21 mouse cellular contexts compared by ENCODE assay signal in genomic region chr10:102514159-102514558, GRCm38 (mm10). TPM values are rescaled to one million over a fixed set of nuclear protein-coding genes. Genes with fewer than 3 reads are reported as not detected.
DNase-seq lines count a peak whose midpoint lies in the region; ATAC-seq and TF ChIP-seq lines count a peak whose summit lies in the region.
"Had no signal": no experiment of that assay in that cellular context is flagged by ENCODE, and none has a peak within 500 bp of the region (broad histone marks: within the 10 kb centered on the region; RNA-seq: fewer than 3 reads in every experiment).

No protein-coding gene starts in this region.

- ATAC-seq in intestine, embryonic 14.5 days (replicated peaks; ENCODE audit: low FRiP score, low TSS enrichment, low read depth) = no peak
- no peak for ATAC-seq in intestine, embryonic 16.5 days
- ATAC-seq in lung, embryonic 14.5 days (ENCODE audit: insufficient read depth) = no peak
- ATAC-seq in stomach, embryonic 14.5 days (ENCODE audit: insufficient number of reproducible peaks, insufficient read depth, low FRiP score, low read depth) = no peak
- ATAC-seq: forebrain, embryonic 16.5 days had no signal

- peak overlapping the region; percentile 16; the same call in 1 of the 2 replicates for H3K4me3 ChIP-seq in intestine, embryonic 14.5 days (ENCODE audit: low read depth, low read length)
- H3K4me3 ChIP-seq in intestine, embryonic 16.5 days (ENCODE audit: low read length) = no peak overlapping the region
- H3K4me3 ChIP-seq in lung, embryonic 14.5 days (ENCODE audit: low read depth, low read length) = peak overlapping the region; percentile 3; the same call in 1 of the 2 replicates
- H3K4me3 ChIP-seq in limb, embryonic 10.5 days = peak overlapping the region; percentile 48; the same call in 1 of the 2 replicates
- no peak overlapping the region for H3K4me3 ChIP-seq in stomach, embryonic 14.5 days (ENCODE audit: low read depth, low read length)
- H3K4me3 ChIP-seq: embryonic facial prominence, embryonic 15.5 days; heart, embryonic 13.5 days; midbrain, embryonic 12.5 days had no signal

- no peaks in the 10 kb centered on the region for H3K27me3 ChIP-seq in intestine, embryonic 14.5 days (replicated peaks; ENCODE audit: control insufficient read depth, insufficient read depth, low read length)
- no peaks in the 10 kb centered on the region for H3K27me3 ChIP-seq in intestine, embryonic 16.5 days (replicated peaks; ENCODE audit: control insufficient read depth, insufficient read depth, low read length)
- no peaks in the 10 kb centered on the region for H3K27me3 ChIP-seq in lung, embryonic 14.5 days (ENCODE audit: insufficient read depth, low read length)
- no peaks in the 10 kb centered on the region for H3K27me3 ChIP-seq in limb, embryonic 10.5 days (ENCODE audit: low read depth, poor library complexity, severe bottlenecking)
- H3K27me3 ChIP-seq in stomach, embryonic 14.5 days (ENCODE audit: control insufficient read depth, insufficient read depth, low read length) = no peaks in the 10 kb centered on the region
- H3K27me3 ChIP-seq: embryonic facial prominence, embryonic 15.5 days; heart, embryonic 13.5 days; midbrain, embryonic 12.5 days had no signal

- DNase-seq in intestine, embryonic 14.5 days (ENCODE audit: low spot score) = no peak
- DNase-seq in lung, embryonic 14.5 days = peak; percentile 20
- DNase-seq in lung, postnatal 4 days = no peak
- DNase-seq in limb, embryonic 10.5 days (ENCODE audit: low spot score) = no peak
- no peak for DNase-seq in yolk sac, embryonic 10.5 days (ENCODE audit: low spot score)
- DNase-seq: adrenal gland, adult 2 months; cerebellum, adult 9-10 months; heart, postnatal 36 days; kidney, postnatal 14 days; left cerebral cortex, postnatal 4 days; retina, postnatal 1 day; thymus, postnatal 14 days had no signal

- H3K4me2 ChIP-seq in intestine, embryonic 14.5 days (ENCODE audit: low read length) = peak overlapping the region; percentile 45
- no peak overlapping the region for H3K4me2 ChIP-seq in intestine, embryonic 16.5 days (ENCODE audit: low read depth, low read length)
- H3K4me2 ChIP-seq in lung, embryonic 14.5 days = peak overlapping the region; percentile 47
- H3K4me2 ChIP-seq in stomach, embryonic 14.5 days (replicated peaks; ENCODE audit: low read depth, low read length) = peak overlapping the region; percentile 31
- H3K4me2 ChIP-seq: embryonic facial prominence, embryonic 15.5 days; heart, embryonic 13.5 days; midbrain, embryonic 12.5 days had no signal

- H3K9ac ChIP-seq in intestine, embryonic 14.5 days (ENCODE audit: low read length) = no peak overlapping the region
- H3K9ac ChIP-seq in intestine, embryonic 16.5 days (ENCODE audit: low read depth, low read length) = no peak overlapping the region
- H3K9ac ChIP-seq in lung, embryonic 14.5 days = no peak overlapping the region
- no peak overlapping the region for H3K9ac ChIP-seq in stomach, embryonic 14.5 days (replicated peaks; ENCODE audit: low read depth, low read length)
- H3K9ac ChIP-seq: embryonic facial prominence, embryonic 15.5 days; heart, embryonic 13.5 days; liver, embryonic 14.5 days; midbrain, embryonic 12.5 days had no signal

- no peaks in the 10 kb centered on the region for H3K36me3 ChIP-seq in intestine, embryonic 14.5 days (ENCODE audit: control insufficient read depth, insufficient read depth, low read length)
- H3K36me3 ChIP-seq in intestine, embryonic 16.5 days (ENCODE audit: control insufficient read depth, insufficient read depth, low read length) = no peaks in the 10 kb centered on the region
- no peaks in the 10 kb centered on the region for H3K36me3 ChIP-seq in lung, embryonic 14.5 days (ENCODE audit: insufficient read depth)
- no peaks in the 10 kb centered on the region for H3K36me3 ChIP-seq in limb, embryonic 10.5 days
- no peaks in the 10 kb centered on the region for H3K36me3 ChIP-seq in stomach, embryonic 14.5 days (ENCODE audit: control insufficient read depth, insufficient read depth, low read length)
- H3K36me3 ChIP-seq: embryonic facial prominence, embryonic 15.5 days; heart, embryonic 13.5 days; midbrain, embryonic 12.5 days had no signal

- TF ChIP-seq CTCF in lung, embryonic 14.5 days (IDR thresholded peaks at IDR 0.05; ENCODE audit: low read depth) = no peak

- H3K9me3 ChIP-seq in intestine, embryonic 14.5 days (ENCODE audit: control insufficient read depth, low read length) = no peaks in the 10 kb centered on the region
- H3K9me3 ChIP-seq in intestine, embryonic 16.5 days (ENCODE audit: control insufficient read depth, low read length) = no peaks in the 10 kb centered on the region
- no peaks in the 10 kb centered on the region for H3K9me3 ChIP-seq in lung, embryonic 14.5 days (ENCODE audit: low read depth, low read length)
- H3K9me3 ChIP-seq in limb, embryonic 10.5 days (replicated peaks) = no peaks in the 10 kb centered on the region
- H3K9me3 ChIP-seq in stomach, embryonic 14.5 days (ENCODE audit: control insufficient read depth, low read depth, low read length) = no peaks in the 10 kb centered on the region
- H3K9me3 ChIP-seq: embryonic facial prominence, embryonic 15.5 days; heart, embryonic 13.5 days; midbrain, embryonic 12.5 days had no signal

- no peak overlapping the region for H3K27ac ChIP-seq in intestine, embryonic 14.5 days (ENCODE audit: low read depth)
- no peak overlapping the region for H3K27ac ChIP-seq in intestine, embryonic 16.5 days (ENCODE audit: low read length)
- H3K27ac ChIP-seq in lung, embryonic 14.5 days (ENCODE audit: low read depth) = no peak overlapping the region
- peak overlapping the region; percentile 42; the same call in 1 of the 2 replicates for H3K27ac ChIP-seq in limb, embryonic 10.5 days
- no peak overlapping the region for H3K27ac ChIP-seq in stomach, embryonic 14.5 days (ENCODE audit: low read length)
- H3K27ac ChIP-seq: embryonic facial prominence, embryonic 15.5 days; heart, embryonic 13.5 days; liver, embryonic 14.5 days; midbrain, embryonic 12.5 days had no signal

- WGBS in intestine, embryonic 14.5 days = 0% methylated on average over 1 of the region's 1 CpGs
- WGBS in intestine, embryonic 16.5 days = 10% methylated on average over 1 of the region's 1 CpGs
- WGBS in lung, embryonic 14.5 days = 7% methylated on average over 1 of the region's 1 CpGs
- WGBS in limb, embryonic 10.5 days = 2% methylated on average over 1 of the region's 1 CpGs
- 0% methylated on average over 1 of the region's 1 CpGs for WGBS in stomach, embryonic 14.5 days

- H3K4me1 ChIP-seq in intestine, embryonic 14.5 days (replicated peaks; ENCODE audit: control insufficient read depth, insufficient read depth, low read length) = no peaks in the 10 kb centered on the region
- no peaks in the 10 kb centered on the region for H3K4me1 ChIP-seq in intestine, embryonic 16.5 days (ENCODE audit: control insufficient read depth, insufficient read depth, low read length)
- no peaks in the 10 kb centered on the region for H3K4me1 ChIP-seq in lung, embryonic 14.5 days (ENCODE audit: insufficient read depth)
- H3K4me1 ChIP-seq in limb, embryonic 10.5 days = peaks cover 33% of the 10 kb centered on the region
- H3K4me1 ChIP-seq in stomach, embryonic 14.5 days (ENCODE audit: control insufficient read depth, insufficient read depth, low read length) = no peaks in the 10 kb centered on the region

RNA-seq across cellular contexts. Expression of gene Rassf9, which starts 2.1 kb away (rescaled TPM):
- polyA plus RNA-seq in intestine, embryonic 14.5 days (2014; fragmentation: Nextera tagmentation; extraction: Ambion mirVana) = 3.2 and 3.5 TPM in 2 replicates
- polyA plus RNA-seq in intestine, embryonic 16.5 days (2015; fragmentation: Nextera tagmentation; extraction: Ambion mirVana) = 1.5 and 2.0 TPM in 2 replicates
- polyA plus RNA-seq in lung, embryonic 14.5 days (2014; fragmentation: Nextera tagmentation; extraction: Ambion mirVana) = 6.4 and 7.2 TPM in 2 replicates
- polyA plus RNA-seq in limb, embryonic 10.5 days (2016; fragmentation: Nextera tagmentation; extraction: Ambion mirVana) = 4.5 and 4.8 TPM in 2 replicates
- polyA plus RNA-seq in stomach, embryonic 14.5 days (2014; fragmentation: Nextera tagmentation; extraction: Ambion mirVana) = 7.0 and 7.3 TPM in 2 replicates
- polyA plus RNA-seq: C2C12 had no signal

RNA-seq across cellular contexts. Expression of gene Nts, which starts 23.9 kb away (rescaled TPM):
- polyA plus RNA-seq in intestine, embryonic 14.5 days (2014; fragmentation: Nextera tagmentation; extraction: Ambion mirVana) = 0.47 and 0.77 TPM in 2 replicates
- 4.7 and 8.0 TPM in 2 replicates for polyA plus RNA-seq in intestine, embryonic 16.5 days (2015; fragmentation: Nextera tagmentation; extraction: Ambion mirVana)
- polyA plus RNA-seq in lung, embryonic 14.5 days (2014; fragmentation: Nextera tagmentation; extraction: Ambion mirVana) = 0.20 and 0.43 TPM in 2 replicates
- polyA plus RNA-seq in limb, embryonic 10.5 days (2016; fragmentation: Nextera tagmentation; extraction: Ambion mirVana) = 0.34 and 0.39 TPM in 2 replicates
- polyA plus RNA-seq in stomach, embryonic 14.5 days (2014; fragmentation: Nextera tagmentation; extraction: Ambion mirVana) = 0.52 and 0.62 TPM in 2 replicates
- polyA plus RNA-seq: adrenal gland, adult 2 months; liver, embryonic 14.5 days; testis, adult 2 months had no signal

Comparison
In these comparisons a context has a peak if more than half of its experiments do, and no peak if none do; other contexts are left out.
1. H3K4me3 ChIP-seq: peak in intestine, embryonic 14.5 days (single experiment), lung, embryonic 14.5 days (single experiment) and limb, embryonic 10.5 days (single experiment); none in intestine, embryonic 16.5 days (single experiment) and stomach, embryonic 14.5 days (single experiment).